Mouse (Mus musculus) layer of hippocampus, adult 9-10 months (tissue): ENCODE results near the gene Tbx5.

Experiments used
- DNase-seq: peaks from one replicate; pipeline ENCODE4 v3.0.0; 2022; ENCODE audit warnings: low spot score

Tbx5 gene

DNA sequence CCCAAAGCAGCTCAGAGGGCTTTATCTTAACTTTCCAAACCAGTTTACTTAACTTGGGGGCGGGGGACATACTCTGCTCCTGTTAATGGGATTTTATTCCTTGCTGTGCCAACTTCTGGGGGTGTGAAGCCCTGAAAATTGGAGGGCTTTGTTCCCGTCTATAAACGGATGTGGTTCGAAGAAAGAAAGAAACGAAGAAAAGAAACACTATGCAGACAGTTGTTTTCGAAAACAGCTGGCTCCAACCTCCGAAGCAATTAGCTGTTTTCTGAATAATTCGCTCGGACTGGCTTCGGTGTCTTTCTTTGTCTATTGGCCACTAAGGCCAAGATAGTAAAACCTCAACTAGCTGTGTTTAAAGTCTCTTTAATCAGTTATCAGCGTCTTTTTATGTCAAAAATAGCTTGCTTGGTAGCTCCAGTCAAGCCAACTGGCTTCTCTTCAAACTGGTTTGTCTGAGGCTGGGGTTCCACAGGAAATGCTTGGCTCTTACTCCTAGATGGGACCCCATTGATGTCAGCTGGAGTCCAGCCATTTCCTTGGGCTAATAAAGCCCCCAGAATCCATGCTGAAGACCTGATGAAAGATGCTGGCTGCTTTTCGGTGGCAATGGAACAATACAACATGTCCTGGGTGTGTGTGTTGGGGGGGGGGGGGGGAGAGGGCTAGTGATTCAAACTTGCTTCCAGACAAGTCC lies 21.3 kb upstream of the Tbx5 start:
- no peak for DNase-seq

DNA sequence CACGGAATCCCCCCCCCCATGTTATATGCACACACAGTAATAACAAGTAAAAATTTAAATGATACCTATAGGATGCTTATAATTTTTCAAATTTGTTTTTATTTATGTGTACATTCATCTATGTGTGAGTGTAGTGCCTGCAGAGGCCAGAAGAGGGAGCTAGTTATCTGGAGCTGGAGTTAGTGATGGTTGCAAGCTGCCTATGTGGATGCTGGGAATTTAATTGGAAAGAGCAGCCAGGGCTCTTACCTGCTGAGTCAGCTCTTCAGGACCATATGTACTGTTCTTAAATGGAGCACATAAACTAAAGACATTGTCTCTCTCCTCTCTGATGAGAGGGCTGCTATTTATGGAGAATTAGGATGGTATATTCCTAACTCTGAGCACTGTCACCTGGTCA lies 17.2 kb upstream of the Tbx5 start:
- no peak for DNase-seq

DNA sequence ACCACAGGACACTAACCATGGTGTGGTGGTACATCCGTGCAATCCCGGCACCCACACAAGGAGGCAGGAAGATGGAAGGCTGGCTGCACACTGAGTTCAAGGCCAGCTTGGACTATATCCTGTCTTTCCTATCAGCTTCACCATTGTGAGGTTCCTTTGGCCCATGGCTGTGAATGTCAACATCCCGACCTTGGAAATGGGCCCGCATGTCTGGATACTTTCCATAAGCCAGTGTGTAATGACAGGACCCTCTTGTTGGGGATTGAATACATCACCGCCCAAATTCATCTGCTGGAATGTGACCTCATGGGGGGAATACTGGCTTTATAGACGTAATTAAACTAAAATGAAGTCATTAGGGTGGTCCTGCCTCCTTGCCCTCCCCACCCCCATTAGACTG lies 12.0 kb upstream of the Tbx5 start:
- no peak for DNase-seq

DNA sequence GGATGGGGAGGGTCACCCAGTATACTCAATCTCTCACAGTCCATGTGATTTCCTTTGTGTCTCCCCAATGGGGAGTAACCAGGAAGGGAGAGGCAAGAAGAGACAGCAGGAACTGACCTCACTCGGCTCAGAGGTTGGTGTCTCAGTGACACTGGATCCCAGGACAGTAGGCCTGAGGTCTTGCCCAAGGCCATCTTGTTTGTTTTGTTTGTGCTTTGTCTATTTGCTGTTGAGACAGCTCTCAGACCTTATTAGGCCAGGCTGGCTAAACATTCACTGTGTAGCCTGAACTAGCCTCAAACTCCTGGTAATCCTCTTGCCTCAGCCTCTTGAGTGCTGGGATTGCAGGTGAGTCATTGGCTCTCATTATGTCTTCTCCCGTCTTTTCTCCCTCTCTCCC lies 11.0 kb upstream of the Tbx5 start:
- DNase-seq, result no peak

- DNase-seq, result no peak
Observed at GRCm38 (mm10) chr5:119827341-119827740, 5.1 kb upstream of the Tbx5 start.

- DNase-seq, result no peak
Observed at GRCm38 (mm10) chr5:119830611-119831010, 1.9 kb upstream of the Tbx5 start.

DNA sequence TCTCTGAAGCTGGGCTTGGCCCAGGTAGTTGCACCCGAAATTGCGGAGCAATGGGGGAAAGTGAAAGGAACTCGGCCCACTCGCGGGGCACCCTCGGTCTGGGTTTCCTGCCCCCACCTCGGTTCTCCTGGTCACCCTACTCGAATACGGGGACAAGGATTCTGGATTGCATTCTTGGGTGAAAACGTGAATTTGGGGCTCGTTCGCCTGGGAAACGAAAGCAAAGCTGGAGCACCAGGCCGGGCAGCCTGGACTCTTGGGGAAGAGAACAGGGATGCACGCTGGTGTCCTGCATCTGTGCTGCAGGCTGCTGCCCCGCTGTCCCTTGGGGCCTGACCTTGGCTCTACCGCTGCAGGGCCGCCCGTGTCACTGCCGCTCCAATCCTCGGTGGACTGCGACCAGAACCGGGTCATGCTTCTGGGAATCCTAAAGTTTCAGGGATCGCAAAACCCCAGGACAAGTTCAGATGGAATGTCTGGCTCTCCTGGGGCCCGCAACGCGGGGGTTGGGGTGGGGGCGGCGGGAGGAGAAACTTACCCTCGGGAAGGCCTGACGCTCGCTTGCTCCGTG lies 1.2 kb upstream of the Tbx5 start:
- DNase-seq, result no peak

DNA sequence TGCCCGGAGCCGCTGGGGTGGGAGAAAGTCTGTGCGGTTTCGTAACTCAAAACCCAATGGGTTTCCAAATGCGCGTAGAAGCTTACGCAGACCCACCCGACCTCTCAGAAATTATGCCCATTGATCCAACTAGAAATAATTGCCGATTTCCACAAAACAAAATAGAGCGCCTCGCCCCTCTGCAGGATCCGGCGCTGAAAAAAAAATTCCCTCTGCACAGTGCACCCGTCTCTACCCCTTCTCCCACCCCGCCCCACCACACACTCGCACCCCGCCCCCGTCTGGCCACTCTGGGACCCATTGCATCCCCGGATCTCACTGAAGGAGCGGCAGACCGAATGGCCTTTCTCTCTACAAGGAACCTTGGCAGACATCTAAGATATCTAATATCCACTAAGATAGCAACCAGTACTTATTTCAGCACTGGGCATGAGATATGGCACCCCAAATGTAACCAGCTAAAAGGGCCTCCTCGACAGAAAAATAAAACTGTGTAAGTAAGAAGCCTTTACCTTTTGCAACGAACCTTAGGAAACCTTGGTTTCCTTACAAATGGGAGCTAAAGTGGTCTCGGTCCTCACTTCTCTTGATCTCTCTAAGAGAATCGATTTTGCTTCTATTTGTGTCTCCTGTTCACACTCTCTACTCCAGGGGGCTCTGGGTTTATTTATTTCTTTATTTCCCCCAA lies 533 bp upstream of the Tbx5 start:
- DNase-seq, result no peak

DNA sequence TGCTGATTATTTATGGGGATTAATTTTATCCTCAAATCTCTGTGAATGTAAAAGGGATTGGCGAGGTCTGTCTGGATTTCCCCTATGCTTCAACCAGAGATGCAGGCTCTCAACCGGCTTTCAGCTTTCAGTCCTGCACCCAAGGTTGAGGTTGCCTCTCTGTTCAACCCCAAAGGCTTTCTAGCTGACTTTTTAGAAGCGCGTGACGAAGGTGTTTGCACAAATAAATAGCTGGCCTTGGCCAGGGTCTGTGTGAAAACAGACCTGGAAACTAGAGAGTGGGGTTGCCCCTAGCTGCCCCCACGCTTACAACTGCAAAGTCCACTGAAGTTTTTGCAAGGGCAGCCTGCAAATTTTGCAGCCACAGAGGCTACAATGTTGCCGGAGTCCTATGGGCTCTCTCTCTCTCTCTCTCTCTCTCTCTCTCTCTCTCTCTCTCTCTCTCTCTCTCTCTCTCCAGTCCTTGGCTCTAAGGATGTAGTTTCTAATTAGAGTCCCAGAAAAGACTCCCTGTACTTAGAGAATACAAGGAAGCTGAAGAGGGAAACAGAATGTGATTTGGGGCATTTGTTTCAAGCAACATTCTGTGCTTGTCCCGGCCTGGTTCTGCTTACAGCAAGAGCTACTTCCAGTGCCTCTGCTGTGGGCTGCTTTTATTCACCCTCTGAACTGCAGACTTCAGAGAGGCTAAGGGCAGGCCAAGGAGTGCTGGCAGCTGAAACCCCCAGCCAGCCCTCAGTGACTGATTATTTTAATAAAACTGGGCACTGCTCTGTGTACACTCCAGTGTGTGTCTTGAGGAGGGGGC lies 959 bp downstream of the Tbx5 start:
- DNase-seq, result no peak

DNA sequence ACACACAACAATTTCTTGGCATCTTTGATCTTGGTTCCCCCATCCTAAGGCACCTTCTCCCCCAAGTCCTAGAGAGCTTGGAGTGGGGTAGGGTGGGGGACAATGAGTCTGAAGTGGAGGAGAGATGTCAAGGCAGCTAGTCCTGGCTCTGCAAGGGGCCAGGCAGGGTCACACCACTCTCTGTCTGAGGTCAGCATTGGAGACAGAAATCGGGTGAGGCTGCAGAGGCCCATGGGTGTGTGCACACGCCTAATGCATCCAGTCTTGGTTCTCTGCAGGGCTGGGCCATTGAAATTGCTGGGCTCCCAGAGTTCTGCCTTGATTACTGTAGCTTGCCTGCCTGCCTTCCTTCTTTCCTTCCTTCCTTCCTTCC lies 1.5 kb downstream of the Tbx5 start:
- DNase-seq, result no peak

GRCm38 (mm10) chr5:119835053-119835867 lies 2.8 kb downstream of the Tbx5 start:
- no peak for DNase-seq

- no peak for DNase-seq
Observed at GRCm38 (mm10) chr5:119835868-119836209, 3.4 kb downstream of the Tbx5 start.

GRCm38 (mm10) chr5:119836618-119837305 lies 4.3 kb downstream of the Tbx5 start:
- DNase-seq, result no peak

DNA sequence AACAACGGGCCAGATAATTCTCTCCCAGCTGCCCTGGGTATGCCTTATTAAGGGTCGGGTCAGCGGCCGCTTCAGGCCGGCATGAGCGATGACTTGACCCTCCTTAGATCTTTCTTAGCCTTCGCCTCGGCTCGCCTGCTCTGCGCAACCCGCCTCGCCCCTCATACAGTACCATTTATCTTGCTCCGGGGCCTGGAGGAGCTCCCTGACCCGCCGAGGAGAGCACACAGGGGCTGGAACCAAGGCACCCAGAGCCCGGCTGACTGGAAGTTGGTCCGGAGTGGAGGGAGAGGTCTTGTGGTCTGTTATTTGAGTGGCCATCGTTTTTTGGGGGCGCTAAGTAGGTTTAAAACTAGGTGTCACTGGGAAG lies 4.8 kb downstream of the Tbx5 start:
- no peak for DNase-seq

GRCm38 (mm10) chr5:119837861-119838260 lies 5.4 kb downstream of the Tbx5 start:
- DNase-seq, result no peak

- DNase-seq, result no peak
Observed at GRCm38 (mm10) chr5:119838441-119838840, 6.0 kb downstream of the Tbx5 start.

DNA sequence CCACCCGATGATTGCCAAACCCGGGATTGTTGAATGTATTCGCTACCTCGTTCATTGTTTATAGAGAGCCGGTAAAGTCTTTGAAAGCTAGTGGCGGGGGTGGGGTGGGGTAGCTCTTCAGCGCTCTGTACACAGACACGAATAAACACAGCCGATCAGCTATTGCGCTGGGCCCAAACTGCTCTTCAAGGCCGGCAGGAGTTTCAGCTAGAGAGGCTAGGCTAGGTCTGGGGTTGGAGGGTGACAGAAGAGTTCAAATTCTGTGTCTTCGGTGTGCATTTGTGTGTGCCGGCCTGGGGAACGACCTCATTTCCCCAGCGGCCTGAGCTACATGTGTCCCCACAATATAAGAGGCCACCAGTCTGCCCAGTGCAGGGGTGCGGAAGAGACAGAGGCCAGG lies 6.7 kb downstream of the Tbx5 start:
- DNase-seq, result no peak

DNA sequence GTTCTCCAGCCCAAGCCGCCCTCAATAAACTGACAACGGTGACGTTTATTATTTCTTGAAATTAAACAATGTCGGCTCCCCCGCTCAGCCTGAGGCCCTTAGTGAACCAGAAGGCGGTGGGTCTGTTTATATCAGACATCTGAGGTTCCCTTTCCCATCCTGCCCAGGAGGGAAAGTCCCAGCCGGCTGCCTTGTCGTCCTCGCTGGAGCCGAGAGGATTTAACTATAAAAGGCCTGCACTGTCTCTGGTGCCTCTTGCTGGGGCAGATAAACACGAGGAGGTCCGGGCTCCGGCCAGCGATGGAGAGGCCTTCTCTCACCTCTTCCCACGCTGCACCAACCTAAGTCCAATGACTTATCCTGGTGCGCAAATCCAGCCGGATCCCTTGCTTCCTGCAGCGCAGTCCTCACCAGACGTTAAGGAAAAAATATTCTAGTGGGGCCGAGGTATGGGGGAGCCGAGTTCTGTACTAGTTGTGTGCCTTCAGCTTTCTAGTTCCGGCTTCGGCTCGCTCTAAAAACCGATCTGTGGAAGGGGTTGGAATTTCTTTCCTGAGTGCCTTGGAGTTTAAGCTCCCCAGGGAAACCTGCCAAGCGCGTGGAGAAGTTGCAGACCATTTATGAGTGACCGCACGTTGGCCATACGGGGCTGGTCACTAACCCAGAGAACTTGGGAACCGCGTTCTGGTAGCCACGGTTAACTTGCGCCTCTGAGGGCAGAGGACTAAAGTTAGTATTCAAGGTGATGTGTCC lies 7.3 kb downstream of the Tbx5 start:
- no peak for DNase-seq

DNA sequence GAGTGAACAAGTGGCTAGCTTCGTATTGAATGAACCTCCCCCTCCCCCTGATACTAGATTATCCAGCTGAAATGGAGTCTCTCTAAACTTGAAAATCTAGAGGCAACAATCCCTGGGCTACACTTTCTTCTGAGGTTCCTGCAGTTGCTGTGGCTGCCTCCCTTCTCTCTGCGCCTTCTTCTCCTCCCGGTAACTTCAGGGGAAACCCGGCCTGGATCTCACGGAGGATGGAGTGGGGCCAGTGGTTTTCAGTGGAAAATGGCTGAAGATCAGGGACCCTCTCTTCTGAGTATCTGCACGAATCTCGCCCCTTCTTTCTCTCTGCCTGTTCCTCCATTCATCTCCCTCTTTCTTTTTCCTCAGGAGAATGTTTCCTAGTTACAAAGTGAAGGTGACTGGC lies 7.9 kb downstream of the Tbx5 start:
- no peak for DNase-seq

DNA sequence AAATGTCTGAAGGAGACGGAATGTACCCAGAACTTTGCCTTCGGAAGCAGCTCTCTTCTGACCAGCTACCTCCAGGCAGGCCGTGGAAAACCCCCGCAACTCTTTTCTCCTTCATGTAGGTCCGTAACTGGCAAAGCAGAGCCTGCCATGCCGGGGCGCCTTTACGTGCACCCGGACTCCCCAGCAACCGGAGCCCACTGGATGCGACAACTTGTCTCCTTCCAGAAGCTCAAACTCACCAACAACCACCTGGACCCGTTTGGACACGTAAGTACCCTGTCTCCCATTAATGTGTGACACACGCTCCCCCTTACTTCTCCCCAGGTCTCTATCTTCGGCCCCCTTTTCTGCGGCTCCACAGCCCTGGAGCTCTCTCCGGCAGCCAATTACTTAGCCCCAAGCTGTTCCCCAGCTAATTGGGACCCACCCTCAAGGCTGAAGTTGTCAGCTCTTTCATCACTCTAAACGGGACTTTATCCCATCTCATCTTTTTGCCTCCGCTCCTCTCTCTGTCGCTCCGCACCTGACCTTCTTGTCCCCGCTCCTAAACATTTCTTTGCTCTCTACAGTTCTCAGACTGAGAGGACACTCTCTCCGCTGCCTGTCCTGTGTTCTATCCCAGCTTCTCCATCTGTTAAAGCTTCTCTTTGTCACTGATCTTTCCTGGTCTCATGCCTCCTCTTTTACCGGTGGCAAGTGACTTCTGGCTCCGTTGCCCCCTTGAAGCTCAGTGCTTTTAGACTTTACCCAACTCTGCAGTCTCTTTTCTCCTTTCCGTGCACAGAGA lies 9.4 kb downstream of the Tbx5 start:
- DNase-seq, result no peak
